Mouse (Mus musculus): Measurements from ENCODE around the gene Myoz1.

- TF ChIP-seq EP300 (IDR thresholded peaks at IDR 0.05; ENCODE audit: low read depth) (no peak), CTCF (IDR thresholded peaks at IDR 0.05; ENCODE audit: low read depth) (no peak)
Observed at GRCm38 (mm10) chr14:20695761-20696520, 39.6 kb upstream of the Myoz1 start.
